Mouse (Mus musculus) gastrocnemius, postnatal 10 days (tissue): Measurements from ENCODE around the gene Adgrb3. TPM values are rescaled to one million over a fixed set of nuclear protein-coding genes. Genes with fewer than 3 reads are reported as not detected.
"Not testable (repeated sequence)": the region's sequence is repeated elsewhere in the genome, so short reads cannot be mapped to it uniquely, and the experiment has no call there.

ENCODE experiments used
- DNase-seq: peaks from one replicate; pipeline ENCODE4 v3.0.0; 2021; ENCODE audit warnings: mixed read lengths
- total RNA-seq, 2 experiments: library from RNA; stranded (reverse); gene quantifications; 2 replicates each; pipeline ENCODE4 v1.2.3; 2021

Gene Adgrb3
- total RNA-seq, 2 experiments from 2014 or later, result 0.63 to 0.72 TPM

DNA sequence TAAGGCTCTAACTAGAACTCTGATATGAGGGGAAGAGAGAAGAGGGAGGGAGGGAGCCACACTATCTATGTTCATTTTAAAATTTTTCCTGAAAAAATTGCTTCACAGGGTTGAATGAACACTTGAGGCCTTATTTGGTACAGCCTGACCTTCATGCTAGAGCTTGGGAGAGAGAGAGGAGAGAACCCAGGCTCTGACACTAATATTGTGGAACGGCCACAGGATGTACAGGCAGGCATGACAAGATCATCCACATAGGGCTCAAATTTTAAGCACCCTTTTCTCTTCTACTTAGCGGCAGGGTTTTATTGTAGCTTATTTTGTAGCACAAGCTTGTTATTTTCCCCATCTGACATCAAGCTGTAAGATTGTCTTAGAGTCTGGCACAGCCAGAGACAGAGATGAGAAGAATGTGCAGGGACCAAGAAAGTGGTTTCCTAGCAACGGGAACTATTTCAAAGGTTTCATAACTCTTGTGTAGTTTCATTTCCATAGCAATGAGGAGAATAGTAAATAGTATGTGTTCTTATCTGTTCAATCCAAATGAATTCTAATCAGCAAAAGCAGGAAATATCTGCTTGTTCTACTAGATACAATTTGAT is 721.9 kb downstream of the Adgrb3 start:
- DNase-seq, result no peak

GRCm38 (mm10) chr1:25106679-25107078 is 722.8 kb downstream of the Adgrb3 start:
- DNase-seq, result no peak

DNA sequence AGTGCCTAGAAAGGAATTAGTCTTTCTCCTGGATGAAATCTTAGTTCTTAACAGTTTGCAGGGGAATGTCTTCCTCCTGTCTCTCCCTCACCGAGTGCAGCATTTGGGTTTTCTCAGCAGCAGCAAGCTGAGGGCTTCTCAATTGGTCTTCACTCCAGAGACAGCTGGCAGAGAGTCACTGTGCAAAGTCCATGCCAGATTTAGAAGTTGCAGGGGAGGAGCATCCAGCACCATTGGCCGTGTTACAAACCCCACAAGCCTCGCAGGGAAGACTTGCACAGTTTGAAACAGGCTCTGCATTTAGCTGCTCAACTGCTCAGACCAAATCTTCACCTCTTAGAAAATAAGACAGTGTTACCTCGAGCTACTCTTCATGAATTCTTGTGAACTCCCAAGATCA is 724.1 kb downstream of the Adgrb3 start:
- DNase-seq, result peak; percentile 45

DNA sequence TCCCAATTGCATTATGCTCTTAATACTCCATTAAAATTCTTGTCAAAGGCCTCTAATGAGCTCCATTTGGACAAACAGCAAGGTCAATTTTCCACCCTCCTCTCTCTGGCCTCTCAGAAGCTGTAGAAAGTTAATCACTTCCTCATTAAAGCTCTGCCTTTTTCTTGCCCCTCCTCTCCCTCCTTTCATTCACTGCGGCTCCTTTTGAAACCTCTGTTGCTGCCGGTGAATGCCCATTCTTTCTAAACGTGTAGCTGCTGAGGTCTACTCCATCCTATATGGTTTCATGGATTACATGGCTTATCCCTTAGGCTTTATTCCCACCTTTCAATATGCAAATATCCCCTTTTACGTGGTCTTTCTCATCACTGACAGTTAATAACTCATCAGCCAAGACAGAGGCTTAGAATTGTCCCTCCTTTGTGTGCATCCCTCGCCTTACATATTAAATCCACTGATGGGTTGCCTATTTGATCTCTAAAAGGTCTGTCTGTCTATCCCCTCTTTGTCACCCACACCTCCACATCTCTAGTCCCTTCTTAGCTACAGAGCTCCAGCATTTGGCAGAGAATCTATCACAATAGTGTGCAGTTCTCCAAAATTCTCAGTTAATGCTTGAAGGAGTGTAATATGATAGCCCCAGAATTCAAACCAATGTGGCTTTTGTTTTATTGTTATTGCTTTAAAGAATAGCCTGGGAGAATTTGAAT is 741.3 kb downstream of the Adgrb3 start:
- DNase-seq, result no peak

GRCm38 (mm10) chr1:25085616-25086372 is 743.7 kb downstream of the Adgrb3 start:
- no peak for DNase-seq

- DNase-seq, result no peak
These were observed 747.1 kb downstream of the Adgrb3 start for GRCm38 (mm10) chr1:25082377-25082776.

DNA sequence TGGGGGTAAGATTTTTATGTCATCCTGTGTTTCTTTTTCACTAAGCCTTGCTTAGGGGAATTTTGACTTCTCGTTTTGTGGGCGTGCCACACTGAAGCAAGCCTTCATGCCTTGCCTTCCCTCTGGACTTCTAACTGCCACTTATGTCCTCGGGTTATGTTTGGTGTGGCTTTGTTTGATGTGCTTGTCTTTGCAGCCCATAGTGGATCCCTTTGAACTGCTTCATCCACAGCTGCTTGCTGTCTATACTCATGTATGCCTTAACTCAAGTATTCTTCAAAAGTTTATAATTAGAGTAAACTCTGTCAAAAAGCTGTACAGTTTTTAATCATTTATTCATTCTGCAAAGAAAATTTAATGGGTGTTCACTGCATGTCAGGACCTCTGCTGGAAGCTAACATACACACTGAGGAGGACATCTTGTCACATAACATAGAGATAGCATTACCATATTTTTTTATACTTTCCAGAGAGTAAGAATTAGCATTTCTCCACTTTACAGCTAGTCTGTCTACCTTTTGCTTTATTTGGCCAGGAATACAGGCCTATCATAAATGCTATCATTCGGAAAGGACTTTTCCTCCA is 748.1 kb downstream of the Adgrb3 start:
- DNase-seq, result no peak

- DNase-seq, result no peak
These were observed 750.1 kb downstream of the Adgrb3 start for GRCm38 (mm10) chr1:25079395-25079794.

GRCm38 (mm10) chr1:25075952-25076351 is 753.6 kb downstream of the Adgrb3 start:
- no peak for DNase-seq

DNA sequence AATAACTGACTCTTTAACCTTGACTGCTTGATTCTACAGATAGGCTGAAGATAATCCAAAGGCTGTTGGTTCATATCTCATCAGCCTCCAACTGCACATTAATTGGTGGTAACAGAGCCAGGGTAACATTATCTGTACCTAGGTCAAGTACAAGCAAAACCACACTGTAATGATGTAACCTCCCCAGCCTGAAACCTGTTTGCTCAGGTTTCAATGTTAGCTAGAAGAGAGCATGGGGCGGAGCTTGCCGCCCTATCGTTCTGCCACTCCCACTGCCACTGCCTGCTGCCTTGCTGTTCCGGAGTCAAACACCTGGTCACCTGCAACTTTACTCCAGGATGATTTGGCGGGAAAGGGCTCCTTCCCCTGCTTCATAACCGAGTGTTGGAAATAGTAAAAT is 765.5 kb downstream of the Adgrb3 start:
- no peak for DNase-seq

DNA sequence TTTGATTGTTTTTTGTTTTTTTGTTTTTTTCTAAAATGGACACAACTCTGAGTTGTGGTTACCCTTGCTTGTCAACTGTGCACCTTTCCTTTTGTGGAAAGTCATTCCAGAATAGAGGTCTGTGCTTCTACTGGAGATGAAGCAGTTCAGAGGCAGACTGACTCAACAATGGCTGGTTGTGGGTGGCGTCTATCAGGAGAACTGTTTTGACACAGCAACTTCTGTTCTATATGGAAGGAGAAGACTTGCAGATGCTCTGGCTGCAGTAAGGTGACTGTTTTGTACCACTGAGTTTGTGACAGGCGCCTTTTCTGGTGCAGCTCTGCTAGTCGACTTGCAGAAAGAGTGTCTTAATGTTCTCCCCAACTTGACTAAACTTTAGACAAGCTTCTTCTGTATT is 768.6 kb downstream of the Adgrb3 start:
- no peak for DNase-seq

- no peak for DNase-seq
These were observed 769.3 kb downstream of the Adgrb3 start for GRCm38 (mm10) chr1:25060191-25060590.

- no peak for DNase-seq
These were observed 771.9 kb downstream of the Adgrb3 start for GRCm38 (mm10) chr1:25057656-25058055.

DNA sequence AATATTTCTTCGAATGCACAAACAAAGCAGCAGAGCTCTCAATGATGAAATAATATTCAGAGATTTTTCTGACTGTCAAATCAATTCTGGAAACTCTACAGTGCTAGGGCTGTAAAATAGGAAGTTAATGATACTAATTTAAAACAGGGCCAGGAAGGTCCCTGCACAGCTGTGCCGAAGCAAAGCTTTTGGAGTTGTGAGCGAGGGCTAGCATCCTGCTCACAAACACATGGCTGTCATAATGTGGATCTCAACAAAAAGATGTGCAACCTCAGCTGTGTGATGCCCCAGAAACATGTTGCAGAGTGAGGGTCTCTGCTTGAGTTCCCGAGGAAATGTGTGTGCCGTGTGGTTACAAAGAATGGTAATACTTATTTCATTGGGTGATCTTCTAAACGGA is 772.3 kb downstream of the Adgrb3 start:
- DNase-seq, result no peak

DNA sequence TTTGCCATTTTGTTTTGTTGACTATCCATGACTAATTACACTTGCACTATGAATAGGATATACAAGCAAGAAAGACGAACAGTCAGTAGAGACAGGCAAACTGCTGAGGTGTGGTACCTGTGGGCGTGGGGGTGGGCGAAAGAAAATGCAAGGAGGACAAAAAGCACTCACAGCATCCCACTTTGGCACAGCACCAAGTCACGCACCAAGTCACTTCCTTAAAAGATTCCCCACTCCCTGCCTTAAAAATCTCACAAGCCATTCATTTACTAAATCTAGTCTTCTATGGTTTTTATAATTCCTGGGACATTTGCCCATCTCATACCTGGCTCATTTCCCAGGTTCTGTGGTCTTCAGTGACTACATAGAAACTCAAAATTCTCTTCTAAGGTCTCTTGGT is 787.4 kb downstream of the Adgrb3 start:
- DNase-seq, result no peak

DNA sequence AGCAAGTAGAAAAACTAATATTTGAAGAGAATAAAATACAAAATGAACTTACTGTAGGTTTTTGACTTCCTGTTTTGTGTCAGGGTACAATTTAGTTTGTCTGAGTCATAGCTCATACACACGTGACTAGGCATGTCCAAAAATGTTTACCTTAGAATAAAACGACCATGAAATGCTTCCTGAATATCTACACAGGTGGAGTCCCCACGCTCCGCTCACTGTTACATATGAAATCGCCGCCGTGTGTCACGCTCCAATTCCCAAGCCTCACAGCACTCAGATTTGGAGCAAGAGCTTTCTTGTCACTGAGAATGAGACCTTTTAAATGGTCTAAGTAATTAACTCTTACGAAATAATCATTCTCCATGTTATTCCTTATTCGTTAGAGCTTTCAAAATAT is 795.3 kb downstream of the Adgrb3 start:
- DNase-seq, result no peak

DNA sequence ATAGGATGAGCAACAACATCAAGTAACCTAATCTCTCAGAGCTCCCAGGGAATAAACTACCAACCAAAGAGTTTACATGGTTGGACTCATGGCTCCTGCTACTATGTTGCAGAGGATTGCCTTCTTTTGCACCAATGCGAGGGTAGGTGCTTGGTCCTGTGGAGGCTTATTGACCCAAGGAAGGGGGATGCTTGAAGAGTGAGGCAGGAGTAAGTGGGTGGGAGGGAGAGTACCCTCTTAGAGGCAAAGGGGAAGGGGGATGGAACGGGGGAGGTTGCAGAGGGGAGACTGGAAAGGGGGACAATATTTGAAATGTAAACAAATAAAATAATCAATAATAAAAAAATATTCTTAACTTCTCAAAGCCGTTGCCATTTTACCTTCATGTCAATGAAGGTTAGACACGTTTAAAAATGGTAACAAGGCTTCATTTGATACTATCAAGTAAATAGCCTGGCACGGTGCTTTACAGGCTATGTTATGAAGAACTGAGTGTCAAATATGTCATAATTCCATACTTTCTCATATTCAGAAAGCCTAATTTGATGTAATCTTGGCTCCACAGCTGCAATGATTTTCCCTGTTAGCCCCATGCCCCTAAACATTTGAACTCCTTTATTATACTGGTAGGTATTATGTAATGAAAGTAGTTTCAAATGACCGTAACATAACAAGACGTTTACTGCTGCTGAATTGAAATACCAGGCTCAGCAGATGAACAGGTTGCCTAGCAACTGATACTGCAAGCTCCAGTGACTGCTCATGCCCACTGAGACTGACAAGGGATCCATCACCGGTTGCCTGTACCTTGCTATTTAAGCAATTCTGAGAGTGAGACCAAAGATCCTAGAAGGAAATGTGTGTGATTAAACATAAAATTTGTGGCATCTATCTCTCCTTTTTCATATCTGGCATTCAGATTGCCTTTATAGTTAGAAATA is 796.1 kb downstream of the Adgrb3 start:
- no peak for DNase-seq

- DNase-seq, result no peak
These were observed 806.4 kb downstream of the Adgrb3 start for GRCm38 (mm10) chr1:25023156-25023555.

DNA sequence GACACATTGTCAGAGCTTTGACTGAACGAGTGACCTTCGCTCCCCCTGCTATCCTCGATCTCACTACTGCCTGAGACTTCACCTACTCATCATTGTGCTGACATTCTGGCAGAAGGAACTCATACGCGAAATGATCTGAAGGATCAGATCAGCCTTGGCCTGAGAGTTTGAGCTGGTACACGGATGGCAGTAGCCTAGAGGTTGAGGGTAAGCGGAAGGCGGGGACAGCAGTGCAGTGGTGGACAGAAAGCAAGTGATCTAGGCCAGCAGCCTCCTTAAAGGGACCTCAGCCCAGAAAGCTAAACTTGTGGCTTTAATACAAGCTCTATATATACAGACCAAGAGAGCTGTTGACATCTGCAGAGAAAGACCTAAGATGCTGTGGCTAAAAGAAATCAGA is 811.7 kb downstream of the Adgrb3 start:
- DNase-seq, result not testable (repeated sequence)
